Mouse (Mus musculus) bone marrow macrophage, adult 2 months (primary cell): ENCODE data around the gene Nnat. TPM values are rescaled to one million over a fixed set of nuclear protein-coding genes. Genes with fewer than 3 reads are reported as not detected.

Experiments
- H3K27ac ChIP-seq: 2 replicates; pipeline ENCODE4 v1.5.1; 2012; ENCODE audit warnings: low read depth, low read length; ENCODE audit not compliant: insufficient read depth
- H3K4me1 ChIP-seq: 2 replicates; pipeline ENCODE4 v1.6.1; 2012; ENCODE audit warnings: low read length; ENCODE audit not compliant: control insufficient read depth, insufficient read depth
- H3K4me3 ChIP-seq: 2 replicates; pipeline ENCODE4 v1.5.1; 2012; ENCODE audit warnings: mild to moderate bottlenecking, low read length, moderate library complexity; ENCODE audit not compliant: insufficient read depth
- CTCF ChIP-seq: IDR thresholded peaks from 2 replicates; pipeline ENCODE4 v1.5.1; 2012; ENCODE audit warnings: low read depth, mild to moderate bottlenecking, low read length, moderate library complexity
- POLR2A ChIP-seq: IDR thresholded peaks from 2 replicates; pipeline ENCODE4 v1.6.1; 2012; ENCODE audit warnings: mild to moderate bottlenecking, low read depth, low read length, borderline replicate concordance
- polyA plus RNA-seq: library from polyadenylated mRNA; stranded (reverse); fragments of >200 nt; gene quantifications from 2 replicates; pipeline ENCODE4 v1.2.4, GENCODE M21; 2012; ENCODE audit not compliant: missing spikeins, insufficient read depth, insufficient read length

Nnat gene
- polyA plus RNA-seq, 1 experiment, result not detected

- Histone ChIP-seq H3K27ac (no peak overlapping the region), H3K4me1 (no peaks in the 10 kb centered on the region), H3K4me3 (no peak overlapping the region)
- TF ChIP-seq POLR2A (no peak), CTCF (no peak)
Observed at GRCm38 (mm10) chr2:157596876-157597566, 37.1 kb downstream of the Nnat start.

DNA sequence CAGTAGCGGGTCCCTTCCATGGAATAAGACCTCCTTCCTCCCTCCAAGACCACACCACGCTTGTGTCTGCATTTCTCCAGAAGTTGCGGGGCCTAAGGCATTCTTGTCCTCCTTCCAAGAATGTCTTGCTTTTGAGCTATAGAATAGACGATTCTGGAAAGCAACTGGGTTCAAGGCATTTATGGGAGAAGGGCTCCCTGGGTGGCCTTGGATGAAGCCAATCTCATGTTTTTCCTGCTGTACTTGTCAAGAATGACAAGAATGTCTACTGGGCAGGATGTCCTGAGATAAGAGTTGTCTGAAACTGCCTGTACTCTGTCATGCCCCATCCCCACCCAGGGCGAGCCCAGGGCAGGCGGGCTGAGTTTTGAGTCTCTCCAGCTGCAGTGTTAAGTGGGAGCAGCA lies 41.6 kb downstream of the Nnat start:
- Histone ChIP-seq H3K4me1 (no peaks in the 10 kb centered on the region), H3K27ac (no peak overlapping the region), H3K4me3 (no peak overlapping the region)
- TF ChIP-seq POLR2A (no peak), CTCF (no peak)

GRCm38 (mm10) chr2:157605025-157605675 lies 45.3 kb downstream of the Nnat start:
- no peak overlapping the region for H3K27ac ChIP-seq
- no peaks in the 10 kb centered on the region for H3K4me1 ChIP-seq
- H3K4me3 ChIP-seq, result no peak overlapping the region
- TF ChIP-seq CTCF (peak; percentile 94), POLR2A (no peak)

DNA sequence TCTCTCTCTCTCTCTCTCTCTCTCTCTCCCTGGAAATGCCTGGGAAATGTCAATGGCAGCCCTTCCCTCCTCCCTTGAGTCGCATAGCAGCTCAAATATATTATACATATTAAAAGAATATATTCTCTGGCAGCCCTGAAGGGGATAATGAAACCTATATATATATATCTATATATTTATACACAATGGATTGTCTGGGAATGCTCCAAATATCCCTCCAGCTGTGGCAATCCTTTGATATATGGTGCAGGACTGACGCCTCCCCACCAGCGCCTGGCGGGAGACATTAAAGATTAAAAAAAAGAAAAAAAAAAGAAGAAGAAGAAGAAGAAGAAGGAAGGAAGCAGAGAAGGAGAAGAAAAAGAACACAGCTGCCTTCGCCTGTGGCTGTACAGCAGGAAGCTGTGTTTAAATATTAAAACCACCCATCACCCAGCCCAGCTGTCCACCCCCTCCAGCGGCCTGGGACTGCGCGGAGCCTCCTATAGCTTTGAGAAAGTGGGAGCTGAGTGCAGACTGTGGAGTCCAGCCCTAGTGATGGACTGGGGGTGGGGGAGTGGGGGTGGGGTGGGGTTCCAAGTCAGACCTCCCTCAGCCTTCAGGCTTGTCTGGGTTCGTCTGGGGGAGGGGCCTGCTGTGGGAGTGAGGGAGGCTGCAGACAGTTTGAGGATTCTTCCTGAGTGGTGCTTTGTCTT lies 47.8 kb downstream of the Nnat start:
- H3K4me3 ChIP-seq, result no peak overlapping the region
- no peak for TF ChIP-seq POLR2A
- TF ChIP-seq CTCF, result no peak
- no peaks in the 10 kb centered on the region for H3K4me1 ChIP-seq
- H3K27ac ChIP-seq, result no peak overlapping the region

DNA sequence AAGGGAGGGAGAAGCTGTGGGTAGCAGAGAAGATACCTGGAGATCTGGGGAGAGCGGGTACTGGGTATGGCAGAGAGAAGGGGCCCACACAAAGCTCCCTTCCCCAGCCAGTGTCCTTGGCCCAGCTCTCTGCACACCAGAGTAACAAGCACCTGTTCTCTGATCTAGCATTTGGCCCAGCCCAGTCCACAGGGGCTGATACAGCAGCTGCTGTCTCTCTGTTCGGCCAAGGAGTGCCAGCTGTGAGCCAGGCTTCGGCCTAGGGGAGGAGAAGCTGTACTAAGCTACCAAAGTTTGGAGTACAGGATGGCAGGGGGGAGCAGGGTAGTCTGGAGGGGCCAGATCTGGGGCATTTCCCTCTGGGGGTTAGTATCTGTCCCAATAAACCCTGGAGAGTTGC lies 51.9 kb downstream of the Nnat start:
- Histone ChIP-seq H3K4me1 (no peaks in the 10 kb centered on the region), H3K4me3 (no peak overlapping the region), H3K27ac (no peak overlapping the region)
- TF ChIP-seq POLR2A, result no peak
- no peak for TF ChIP-seq CTCF

Other genes starting within 250 kb of the Nnat start
- gene Ghrh, start 212.6 kb upstream of the Nnat start, polyA plus RNA-seq, result not detected in 2 replicates
- 32.7 and 33.5 TPM in 2 replicates for gene Manbal, start 192.5 kb upstream of the Nnat start, polyA plus RNA-seq
- gene Src, start 141.6 kb upstream of the Nnat start, polyA plus RNA-seq, result 3.0 and 3.4 TPM in 2 replicates
- gene Blcap, start 11.2 kb downstream of the Nnat start, polyA plus RNA-seq, result 33.5 and 37.3 TPM in 2 replicates
- gene Ctnnbl1, start 177.3 kb downstream of the Nnat start, polyA plus RNA-seq, result 22.7 and 25.0 TPM in 2 replicates